Mouse (Mus musculus) cerebellum, adult 8-10 months (tissue): ENCODE measurements around the gene Acsbg2.

ENCODE experiments used
- DNase-seq: peaks from one replicate; pipeline ENCODE4 v3.0.0; 2022

Gene Acsbg2

DNA sequence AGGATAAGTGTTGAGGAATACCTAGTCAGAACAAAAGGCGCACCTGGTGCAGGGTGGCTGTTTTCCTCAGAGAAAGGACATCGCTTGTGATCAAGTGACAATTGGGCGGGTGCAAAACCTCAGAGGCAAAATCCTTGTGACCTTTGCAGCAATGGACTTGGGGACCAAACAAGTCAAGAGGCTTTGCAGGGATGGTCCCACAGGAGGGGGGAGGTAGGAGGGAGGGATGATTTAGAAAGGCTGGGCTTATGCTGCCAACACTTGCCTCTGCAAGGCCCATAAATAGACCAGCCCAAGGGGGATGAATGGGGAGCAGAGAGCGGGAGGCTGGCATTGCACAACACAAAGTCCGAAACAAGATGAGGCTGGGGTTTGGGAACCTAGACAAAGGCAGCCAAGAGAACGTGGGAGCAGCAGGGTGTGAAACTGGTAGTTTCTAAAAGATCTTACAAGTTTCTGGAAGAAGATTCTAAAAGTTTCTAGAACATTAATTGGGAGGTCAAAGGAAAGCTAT is 55.2 kb downstream of the Acsbg2 start:
- no peak for DNase-seq

GRCm38 (mm10) chr17:56818067-56818636 is 56.1 kb downstream of the Acsbg2 start:
- no peak for DNase-seq

DNA sequence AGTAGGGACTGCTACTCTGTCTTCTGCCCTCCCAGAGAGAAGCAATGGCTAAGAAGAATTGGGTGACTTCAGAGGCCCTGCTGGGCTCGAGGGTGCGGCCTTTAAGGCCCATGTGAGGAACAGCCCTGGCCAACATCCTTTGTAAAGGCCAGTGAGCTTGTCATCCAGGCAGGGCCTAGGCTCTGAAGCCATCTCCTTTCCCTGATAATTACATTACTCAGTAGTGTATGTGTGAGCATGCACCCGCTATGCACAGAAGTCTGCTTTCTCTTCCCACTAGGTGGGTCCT is 59.2 kb downstream of the Acsbg2 start:
- no peak for DNase-seq

DNA sequence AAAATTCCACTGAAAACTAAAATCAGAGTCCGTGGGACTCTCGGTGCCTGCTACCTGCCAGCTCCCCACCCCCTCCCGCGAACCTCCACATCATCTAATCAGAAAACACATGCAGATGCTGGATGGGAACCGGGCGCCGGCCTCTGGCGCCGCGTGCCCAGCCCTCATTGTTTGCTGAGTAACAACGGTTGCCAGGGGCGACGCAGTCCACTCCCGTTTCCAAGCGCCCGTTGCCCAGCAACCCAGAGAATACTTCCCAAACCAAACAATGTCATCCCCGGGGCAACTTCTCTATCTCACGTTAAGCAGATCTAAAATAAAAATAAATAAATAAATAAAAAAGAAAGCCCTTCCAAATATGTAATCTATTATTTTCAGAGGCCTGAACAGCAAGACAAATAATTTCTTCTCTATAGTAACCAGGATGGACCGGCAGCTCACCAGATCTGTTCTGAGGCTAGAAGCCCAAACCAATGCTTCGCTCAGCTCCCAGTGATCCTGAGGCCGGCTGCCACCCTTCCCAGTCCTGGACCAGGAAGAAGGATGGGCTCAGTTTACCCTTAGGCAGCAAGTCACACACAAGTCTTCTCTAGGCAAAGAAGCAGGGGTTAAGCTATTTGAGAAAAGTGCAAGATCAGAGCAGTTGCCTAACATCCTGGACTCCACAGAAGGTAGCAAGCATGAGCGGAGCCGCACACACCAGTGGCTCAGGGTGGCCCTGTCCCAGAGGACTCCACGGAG is 59.8 kb downstream of the Acsbg2 start:
- DNase-seq: no peak

GRCm38 (mm10) chr17:56810245-56810644 is 64.0 kb downstream of the Acsbg2 start:
- peak; percentile 39 for DNase-seq

- peak; percentile 71 for DNase-seq
Measured at GRCm38 (mm10) chr17:56808518-56808917, 65.7 kb downstream of the Acsbg2 start.

- DNase-seq: no peak
Measured at GRCm38 (mm10) chr17:56805784-56806183, 68.5 kb downstream of the Acsbg2 start.

DNA sequence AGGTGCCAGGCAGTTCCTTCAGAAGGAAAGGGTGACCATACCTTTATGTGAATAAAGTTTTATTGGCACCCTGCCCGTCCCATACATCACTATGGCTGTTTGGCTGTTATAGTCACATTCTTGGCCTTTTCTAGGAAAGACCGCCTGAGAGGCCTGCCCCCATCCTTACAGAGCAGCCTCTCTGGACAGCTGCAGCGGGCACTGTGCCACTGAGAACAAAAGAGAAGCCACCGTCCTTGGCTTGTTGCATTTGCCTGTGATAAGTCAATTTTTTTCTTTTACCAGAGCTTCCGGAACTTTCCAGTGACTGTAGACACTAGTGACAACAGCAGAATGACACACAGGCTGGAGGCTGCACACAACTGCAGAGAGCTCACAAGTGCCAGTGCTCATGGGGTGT is 69.3 kb downstream of the Acsbg2 start:
- DNase-seq: no peak

GRCm38 (mm10) chr17:56802065-56802464 is 72.2 kb downstream of the Acsbg2 start:
- DNase-seq: no peak

DNA sequence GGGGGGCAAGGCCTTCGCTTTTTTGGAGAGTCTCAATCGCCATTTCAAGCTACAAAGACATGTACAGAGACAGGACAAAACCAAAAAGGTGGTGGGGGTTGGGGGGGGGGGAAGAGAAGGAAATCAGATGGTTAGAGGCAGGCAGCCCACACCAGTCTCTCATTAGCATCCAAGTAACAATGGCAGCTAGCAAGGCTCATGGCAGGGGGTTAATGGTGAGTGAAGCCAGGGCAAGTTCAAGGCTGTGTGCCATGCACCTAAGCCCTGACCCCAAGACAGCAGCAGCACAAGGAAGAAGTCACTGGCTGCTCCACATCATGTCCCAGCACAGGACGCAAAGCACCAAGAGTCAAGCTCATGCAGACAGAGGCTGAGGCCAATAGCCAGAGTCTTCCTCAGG is 75.0 kb downstream of the Acsbg2 start:
- no peak for DNase-seq

DNA sequence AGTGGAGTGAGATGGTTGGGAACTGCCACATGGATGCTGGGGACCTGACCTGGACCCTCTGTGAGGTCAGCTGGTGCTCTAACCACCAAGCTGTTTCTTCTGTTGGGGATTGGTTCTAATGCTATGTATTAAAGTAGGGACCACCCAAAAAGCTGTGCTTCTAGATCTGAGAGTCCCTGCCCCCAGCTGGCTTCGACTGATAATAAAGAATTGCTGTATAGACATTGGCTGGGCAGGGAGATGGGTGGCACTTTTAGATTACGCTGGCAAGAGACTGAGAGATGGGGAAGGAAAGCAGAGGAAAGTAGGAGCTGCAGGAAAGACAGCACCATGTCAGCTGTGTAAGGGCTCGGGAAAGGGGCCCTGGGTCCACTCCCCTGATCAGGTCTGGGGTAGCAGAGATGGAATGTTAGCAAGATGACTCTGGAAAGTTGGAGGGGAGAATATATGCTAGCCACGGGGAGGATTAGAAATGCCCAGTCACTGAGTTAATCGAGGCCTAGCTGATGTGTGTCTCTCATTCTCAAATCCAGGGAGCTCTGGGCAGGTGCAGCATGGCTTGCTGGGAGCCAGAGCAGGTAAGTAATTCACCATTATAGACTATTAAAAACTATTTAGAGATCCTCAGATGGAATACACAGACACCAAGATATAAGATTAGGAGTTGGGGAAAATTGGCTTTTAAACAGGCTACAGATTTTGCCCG is 80.5 kb downstream of the Acsbg2 start:
- DNase-seq: no peak
